In genomic region chr1:80244123-80244522, GRCm38 (mm10) we compare ENCODE assay signal across 19 mouse cellular contexts. TPM values are rescaled to one million over a fixed set of nuclear protein-coding genes. Genes with fewer than 3 reads are reported as not detected.
A peak's percentile ranks its signal among the peaks of the same experiment; 100 is the strongest.
DNase-seq lines count a peak whose midpoint lies in the region; ATAC-seq and TF ChIP-seq lines count a peak whose summit lies in the region.
"Had no signal": no experiment of that assay in that cellular context is flagged by ENCODE, and none has a peak within 500 bp of the region (broad histone marks: within the 10 kb centered on the region; RNA-seq: fewer than 3 reads in every experiment).

No protein-coding gene starts in this region.

- intact Hi-C loops in heart, adult 2 months (cut with DNase I) = loop anchor here (1.0 to 5.0 kb wide), 3 partner anchors 42 to 163 kb away; no protein-coding TSS in a partner anchor

- no peaks in the 10 kb centered on the region; the same call in 1 of the 2 replicates for H3K4me1 ChIP-seq in heart, adult 2 months (ENCODE audit: control insufficient read depth, insufficient read depth, low read length)
- no peaks in the 10 kb centered on the region for H3K4me1 ChIP-seq in heart, embryonic 10.5 days
- H3K4me1 ChIP-seq in liver, embryonic 16.5 days (ENCODE audit: control insufficient read depth, low read depth, low read length) = no peaks in the 10 kb centered on the region; the same call in 1 of the 2 replicates
- no peaks in the 10 kb centered on the region for H3K4me1 ChIP-seq in liver, embryonic 11.5 days (replicated peaks; ENCODE audit: control insufficient read depth, insufficient read depth, low read length)
- no peaks in the 10 kb centered on the region; the same call in 1 of the 2 replicates for H3K4me1 ChIP-seq in liver, postnatal 0 days (ENCODE audit: insufficient read depth)
- H3K4me1 ChIP-seq: lung, embryonic 15.5 days had no signal

- H3K36me3 ChIP-seq in heart, adult 2 months (ENCODE audit: control insufficient read depth, insufficient read depth, low read length) = no peaks in the 10 kb centered on the region
- H3K36me3 ChIP-seq in heart, embryonic 10.5 days = no peaks in the 10 kb centered on the region
- no peaks in the 10 kb centered on the region for H3K36me3 ChIP-seq in liver, embryonic 16.5 days (ENCODE audit: control insufficient read depth, insufficient read depth)
- H3K36me3 ChIP-seq in liver, embryonic 11.5 days (ENCODE audit: control insufficient read depth, insufficient read depth, low read length) = no peaks in the 10 kb centered on the region
- no peaks in the 10 kb centered on the region for H3K36me3 ChIP-seq in liver, postnatal 0 days (replicated peaks; ENCODE audit: insufficient read depth, low read length)
- H3K36me3 ChIP-seq: hindbrain, embryonic 10.5 days; lung, embryonic 15.5 days; midbrain, embryonic 12.5 days had no signal

- ATAC-seq in liver, embryonic 16.5 days (ENCODE audit: low read depth) = peak; percentile 43; the same call in 1 of the 2 replicates
- no peak for ATAC-seq in liver, embryonic 11.5 days (replicated peaks; ENCODE audit: low FRiP score)
- peak; percentile 87 for ATAC-seq in liver, postnatal 0 days
- ATAC-seq: forebrain, embryonic 16.5 days had no signal

- no peaks in the 10 kb centered on the region for H3K79me2 ChIP-seq in heart, adult 2 months (replicated peaks; ENCODE audit: control insufficient read depth, insufficient read depth, low read length)

- no peak for DNase-seq in heart, adult 2 months
- DNase-seq in heart, embryonic 10.5 days (ENCODE audit: low spot score) = no peak
- no peak for DNase-seq in liver, embryonic 11.5 days (ENCODE audit: low spot score)
- peak; percentile 10 for DNase-seq in NIH3T3 (ENCODE audit: low read depth)
- DNase-seq in liver, postnatal 0 days = no peak
- DNase-seq in urinary bladder, adult 2 months (ENCODE audit: low spot score) = no peak
- DNase-seq in adrenal gland, postnatal 36 days = no peak
- DNase-seq: adrenal gland, postnatal 14 days; cerebellum, adult 9-11 months; gastrocnemius, postnatal 25 days; kidney, postnatal 14 days; layer of hippocampus, adult 9-11 months; left cerebral cortex, postnatal 4 days had no signal

- H3K4me3 ChIP-seq in heart, adult 2 months = no peak overlapping the region
- H3K4me3 ChIP-seq in heart, embryonic 10.5 days = no peak overlapping the region
- no peak overlapping the region for H3K4me3 ChIP-seq in liver, embryonic 16.5 days (ENCODE audit: low read depth, low read length)
- H3K4me3 ChIP-seq in liver, embryonic 11.5 days (ENCODE audit: low read depth, low read length) = no peak overlapping the region
- no peak overlapping the region for H3K4me3 ChIP-seq in liver, postnatal 0 days (ENCODE audit: low read depth, low read length)
- H3K4me3 ChIP-seq: hindbrain, embryonic 10.5 days; lung, embryonic 15.5 days; midbrain, embryonic 12.5 days had no signal

- H3K9me3 ChIP-seq in heart, embryonic 10.5 days = no peaks in the 10 kb centered on the region
- H3K9me3 ChIP-seq in liver, embryonic 16.5 days (replicated peaks; ENCODE audit: control insufficient read depth, low read length) = no peaks in the 10 kb centered on the region
- H3K9me3 ChIP-seq in liver, embryonic 11.5 days (ENCODE audit: control insufficient read depth, low read length) = no peaks in the 10 kb centered on the region
- no peaks in the 10 kb centered on the region for H3K9me3 ChIP-seq in liver, postnatal 0 days (ENCODE audit: low read length)
- H3K9me3 ChIP-seq: hindbrain, embryonic 10.5 days; lung, embryonic 15.5 days; midbrain, embryonic 12.5 days had no signal

- WGBS in heart, adult 2 months = 25% methylated on average over 3 of the region's 3 CpGs
- 61% methylated on average over 3 of the region's 3 CpGs for WGBS in heart, embryonic 10.5 days
- WGBS in liver, embryonic 16.5 days (ENCODE audit: insufficient replicate concordance) = 36% methylated on average over 3 of the region's 3 CpGs
- 54% methylated on average over 3 of the region's 3 CpGs for WGBS in liver, embryonic 11.5 days
- 37% methylated on average over 3 of the region's 3 CpGs for WGBS in liver, postnatal 0 days (ENCODE audit: insufficient replicate concordance)

- no peak overlapping the region for H3K4me2 ChIP-seq in liver, embryonic 16.5 days (ENCODE audit: low read depth, low read length)
- H3K4me2 ChIP-seq in liver, embryonic 11.5 days = no peak overlapping the region
- no peak overlapping the region for H3K4me2 ChIP-seq in liver, postnatal 0 days (ENCODE audit: low read depth, low read length)
- H3K4me2 ChIP-seq: lung, embryonic 15.5 days; midbrain, embryonic 12.5 days had no signal

- H3K27me3 ChIP-seq in heart, adult 2 months (ENCODE audit: control insufficient read depth, insufficient read depth, low read length) = no peaks in the 10 kb centered on the region
- no peaks in the 10 kb centered on the region for H3K27me3 ChIP-seq in heart, embryonic 10.5 days (ENCODE audit: insufficient read depth, poor library complexity, severe bottlenecking)
- no peaks in the 10 kb centered on the region for H3K27me3 ChIP-seq in liver, embryonic 16.5 days (ENCODE audit: control insufficient read depth, insufficient read depth, low read depth, low read length)
- no peaks in the 10 kb centered on the region for H3K27me3 ChIP-seq in liver, embryonic 11.5 days (replicated peaks; ENCODE audit: control insufficient read depth, insufficient read depth, low read length)
- no peaks in the 10 kb centered on the region for H3K27me3 ChIP-seq in liver, postnatal 0 days (ENCODE audit: insufficient read depth, low read length)
- H3K27me3 ChIP-seq: lung, embryonic 15.5 days; midbrain, embryonic 12.5 days had no signal

- TF ChIP-seq POLR2A in heart, adult 2 months (IDR thresholded peaks at IDR 0.05; ENCODE audit: insufficient read depth, low read depth, low read length) = no peak

- H3K27ac ChIP-seq in heart, adult 2 months = no peak overlapping the region
- H3K27ac ChIP-seq in heart, embryonic 10.5 days = no peak overlapping the region
- no peak overlapping the region for H3K27ac ChIP-seq in liver, embryonic 16.5 days (ENCODE audit: low read length)
- H3K27ac ChIP-seq in liver, embryonic 11.5 days (ENCODE audit: low read depth, low read length) = no peak overlapping the region
- H3K27ac ChIP-seq in liver, postnatal 0 days (ENCODE audit: low read depth) = 0 out of 2 replicates have a peak overlapping the region, but pooled peaks have one; percentile 7
- H3K27ac ChIP-seq: hindbrain, embryonic 10.5 days; lung, embryonic 15.5 days; midbrain, embryonic 12.5 days had no signal

- no peak for TF ChIP-seq EP300 in heart, adult 2 months (IDR thresholded peaks at IDR 0.05; ENCODE audit: insufficient read depth, low read depth, low read length)
- no peak for TF ChIP-seq EP300 in liver, postnatal 0 days (IDR thresholded peaks at IDR 0.05; ENCODE audit: low read depth)

- peak; percentile 74 for TF ChIP-seq CTCF in heart, adult 2 months (IDR thresholded peaks at IDR 0.05)
- TF ChIP-seq CTCF in liver, postnatal 0 days (IDR thresholded peaks at IDR 0.05; ENCODE audit: low read depth) = peak; percentile 35

- no peak overlapping the region for H3K9ac ChIP-seq in heart, adult 2 months (ENCODE audit: low read depth, low read length)
- no peak overlapping the region for H3K9ac ChIP-seq in liver, embryonic 16.5 days (ENCODE audit: low read depth, low read length)
- H3K9ac ChIP-seq in liver, embryonic 11.5 days (ENCODE audit: low read depth, low read length) = no peak overlapping the region
- no peak overlapping the region for H3K9ac ChIP-seq in liver, postnatal 0 days (replicated peaks)
- H3K9ac ChIP-seq: lung, embryonic 15.5 days; midbrain, embryonic 12.5 days had no signal

RNA-seq across cellular contexts. Expression of gene Fam124b, which starts 25.9 kb away (rescaled TPM):
- total RNA-seq in heart, adult 2 months (2021) = 1 to 10 TPM in 1 of 2 experiments, under 1 TPM in 1; 0.78 to 2.9 TPM
- polyA plus RNA-seq in heart, adult 2 months (2012; rRNA removed) = 0.68 and 1.4 TPM in 2 replicates
- 0.11 and 0.36 TPM in 2 replicates for polyA plus RNA-seq in heart, embryonic 10.5 days (2016; fragmentation: Nextera tagmentation; extraction: Ambion mirVana)
- 0.02 TPM in 1 of 2 replicates, not detected in the other for polyA plus RNA-seq in liver, embryonic 16.5 days (2015; fragmentation: Nextera tagmentation; extraction: Ambion mirVana)
- 0.08 TPM in 1 of 2 replicates, not detected in the other for polyA plus RNA-seq in liver, embryonic 11.5 days (2014; fragmentation: Nextera tagmentation; extraction: Ambion mirVana)
- not detected in 2 replicates for polyA plus RNA-seq in liver, postnatal 0 days (2015; fragmentation: Nextera tagmentation; extraction: Ambion mirVana)
- 0.01 and 0.06 TPM in 2 replicates for polyA plus RNA-seq in urinary bladder, adult 2 months (2012; rRNA removed)
- total RNA-seq in adrenal gland, postnatal 36 days (2021) = under 1 TPM in 1 of 2 experiments, not detected in 1; 0.50 TPM
- total RNA-seq: MEL had no signal
